Mouse (Mus musculus): ENCODE measurements around the gene Birc2.
"Not testable (repeated sequence)": the region's sequence is repeated elsewhere in the genome, so short reads cannot be mapped to it uniquely, and the experiment has no call there.

Gene Birc2

DNA sequence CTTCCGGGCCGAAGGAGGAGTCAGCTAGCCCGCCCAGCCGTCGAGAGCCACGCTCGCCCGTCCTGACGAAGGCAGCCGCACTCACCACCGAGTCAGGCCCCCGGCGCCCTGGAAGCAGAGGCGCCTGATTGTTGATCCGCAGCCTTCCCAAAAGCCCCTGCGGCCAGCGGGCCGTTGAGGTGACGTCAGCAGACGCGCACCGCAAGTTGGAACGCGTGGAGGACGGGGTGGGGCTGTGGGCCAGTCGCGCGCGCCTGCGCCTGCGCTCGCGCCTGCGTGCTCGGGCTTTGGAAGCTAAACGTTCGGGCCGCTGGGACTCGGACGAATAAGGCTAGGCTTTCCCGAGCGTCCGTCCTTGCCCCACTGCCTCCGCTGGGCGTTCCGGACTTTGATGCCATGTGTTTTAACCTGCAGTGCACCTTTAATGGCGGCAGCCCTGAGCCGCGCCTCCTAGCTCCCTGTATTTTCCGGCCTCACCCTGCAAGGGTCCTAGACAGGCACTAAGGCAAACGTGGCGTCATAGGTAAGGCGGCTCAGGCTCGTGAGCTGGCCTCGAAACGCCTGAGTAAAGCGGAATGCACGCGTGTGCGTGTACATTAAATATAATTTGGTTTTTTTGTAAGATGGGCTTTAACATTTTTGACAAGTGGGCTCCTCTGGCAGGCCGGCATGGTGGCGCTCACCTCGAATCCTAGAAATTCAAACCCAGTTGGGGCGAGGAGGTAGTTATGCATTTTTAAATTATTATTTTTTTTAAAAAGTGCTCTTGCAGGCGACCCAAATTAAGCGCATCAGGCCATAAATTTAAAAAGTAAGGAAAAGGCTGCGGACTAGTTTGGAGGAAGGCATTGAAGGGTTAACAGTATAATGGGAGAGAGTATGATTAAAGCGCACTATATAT lies at the start of gene Birc2:
Birc2 (minus strand) TSS at position 160 of the 901 bp plus-strand sequence.
- peak; percentile 96 for DNase-seq

DNA sequence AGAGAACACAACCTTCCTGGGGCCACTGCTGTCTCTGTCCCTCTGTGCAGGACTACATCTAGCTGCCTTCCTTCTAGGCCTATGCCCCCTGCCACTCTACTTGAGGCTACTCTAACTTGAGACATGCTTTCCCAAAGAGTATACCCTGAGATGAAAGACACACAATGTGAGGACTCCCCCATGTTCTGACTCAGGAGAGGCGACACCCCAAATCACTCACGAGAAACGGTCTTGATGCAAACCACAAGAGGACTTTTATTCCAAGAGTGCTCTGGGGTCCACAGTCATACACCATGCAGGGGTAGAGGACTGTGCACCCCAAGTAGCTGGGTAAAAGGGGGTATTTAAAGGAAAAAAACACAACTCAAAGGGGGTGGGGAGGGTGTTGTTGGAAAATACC lies 47.5 kb upstream of the Birc2 start:
- no peak for DNase-seq

DNA sequence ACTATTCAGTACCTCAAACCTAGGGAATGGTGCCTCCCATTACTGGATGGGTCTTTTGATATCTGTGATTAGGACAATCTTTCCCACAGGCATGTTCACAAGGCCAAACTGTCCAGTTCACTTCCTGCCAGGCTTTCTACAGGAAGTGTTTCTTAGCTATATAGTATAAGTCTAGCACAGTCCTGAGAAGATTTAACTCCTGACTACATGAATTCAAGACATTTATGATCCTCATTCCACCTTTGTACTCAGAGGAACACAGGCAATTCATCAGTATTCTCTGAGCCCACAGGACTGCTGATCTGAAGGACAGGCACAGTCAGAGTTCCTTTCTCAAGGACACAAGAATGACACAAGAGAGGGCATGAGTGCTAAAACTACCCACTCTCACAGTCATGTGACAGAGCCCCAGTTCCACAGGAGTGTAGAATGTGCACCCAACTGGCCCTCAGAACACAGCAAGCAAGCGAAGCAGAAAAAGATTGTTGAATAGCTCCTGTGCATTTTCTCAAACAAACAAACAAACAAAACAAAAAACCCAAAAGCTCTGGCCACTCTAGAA lies 45.5 kb upstream of the Birc2 start:
- DNase-seq = no peak

DNA sequence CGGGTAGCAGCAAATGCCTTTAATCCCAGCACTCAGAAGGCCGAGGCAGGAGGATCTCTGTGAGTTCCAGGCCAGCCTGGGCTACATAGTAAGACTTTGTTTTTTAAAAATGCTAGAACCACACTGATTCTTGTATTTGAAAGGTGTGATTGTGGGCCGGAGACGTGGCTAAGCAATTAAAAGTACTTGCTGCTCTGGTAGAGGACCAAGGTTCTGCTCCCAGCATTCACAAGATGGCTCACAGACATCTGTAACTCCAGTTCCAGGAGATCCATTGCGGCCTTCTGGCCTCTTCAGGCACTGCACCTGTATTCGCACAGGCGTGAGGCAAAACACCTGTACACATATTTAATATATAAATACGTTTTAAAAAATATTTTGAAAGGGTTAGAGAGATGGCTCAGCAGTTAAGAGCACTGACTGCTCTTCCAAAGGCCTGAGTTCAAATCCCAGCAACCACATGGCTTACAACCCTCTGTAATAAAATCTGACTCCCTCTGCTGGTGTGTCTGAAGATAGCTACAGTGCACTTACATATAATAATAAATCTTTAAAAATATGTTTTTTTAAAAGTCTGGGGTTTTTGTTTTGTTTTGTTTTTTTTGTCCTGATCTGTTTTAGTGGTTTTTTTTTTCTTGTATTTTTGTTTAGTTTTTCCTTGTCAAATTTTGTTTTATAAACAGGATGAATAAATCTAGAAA lies 36.8 kb upstream of the Birc2 start:
- no peak for DNase-seq

DNA sequence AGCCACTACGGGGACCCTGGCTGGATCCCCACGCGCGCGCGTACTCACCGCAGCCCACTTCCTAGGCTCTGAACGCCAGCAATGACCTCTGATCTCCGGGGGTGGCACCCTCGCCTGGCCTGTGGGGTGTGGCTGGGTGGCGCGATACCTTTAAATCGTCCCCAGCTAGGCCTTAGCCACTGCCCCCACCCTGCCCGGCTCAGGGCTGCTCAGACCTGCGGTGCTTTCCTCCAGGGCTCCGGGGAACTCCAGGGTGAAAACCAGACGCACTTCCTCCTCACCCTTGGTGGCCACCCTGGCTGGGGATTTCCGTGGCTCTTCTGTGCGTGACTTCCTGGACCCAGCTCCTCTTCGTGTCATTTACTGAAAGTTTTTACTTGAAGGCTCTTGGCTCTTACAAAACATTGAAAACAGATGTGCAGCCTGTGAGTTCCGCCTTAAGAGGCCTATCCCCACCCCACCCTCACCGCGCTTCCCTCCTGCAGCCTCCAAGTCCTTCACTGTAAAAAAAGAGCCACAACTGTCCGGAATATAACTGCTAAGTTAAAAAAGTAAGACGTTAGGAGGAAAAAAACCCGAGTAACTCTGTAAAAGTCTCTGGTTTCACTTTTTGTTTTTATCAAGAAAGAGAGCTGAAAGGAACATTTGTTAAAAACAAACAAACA lies 36.0 kb upstream of the Birc2 start, which contains the start of gene Birc3:
Birc3 (minus strand) TSS at position 412 of the 665 bp plus-strand sequence.
- DNase-seq = peak; percentile 2

DNA sequence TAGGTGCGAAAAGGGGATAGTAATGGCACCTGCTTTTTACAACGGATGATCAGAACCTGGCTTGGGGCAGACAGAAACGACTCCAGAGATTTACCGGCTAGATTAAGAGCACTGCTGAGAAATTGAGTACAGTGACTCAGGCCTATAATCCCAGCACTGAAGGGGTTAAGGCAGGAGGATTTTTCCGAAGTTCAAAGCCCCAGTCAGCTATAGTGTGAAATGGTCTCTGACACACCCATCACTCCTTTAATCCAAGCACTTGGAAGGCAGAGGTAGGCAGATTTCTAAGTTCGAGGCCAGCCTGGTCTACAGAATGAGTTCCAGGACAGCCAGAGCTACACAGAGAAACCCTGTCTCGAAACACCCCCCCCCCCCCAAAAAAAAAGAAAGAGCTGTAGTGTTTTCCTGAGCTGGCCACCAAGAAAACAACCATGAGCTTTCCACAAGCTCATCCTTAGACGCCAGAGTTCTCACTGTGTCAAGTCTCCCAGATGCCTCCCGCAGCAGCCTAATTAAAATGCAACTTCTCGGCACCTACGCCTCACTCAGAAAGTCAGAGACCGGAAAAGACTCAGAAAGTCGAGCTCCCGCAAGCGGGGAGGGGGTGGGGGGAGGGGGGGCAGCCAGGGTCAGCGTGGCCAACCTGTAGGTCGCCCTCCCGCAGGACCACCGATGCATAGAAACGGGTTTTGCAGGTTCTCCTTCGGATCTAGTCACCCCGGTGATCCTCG lies 35.3 kb upstream of the Birc2 start:
- DNase-seq = no peak

DNA sequence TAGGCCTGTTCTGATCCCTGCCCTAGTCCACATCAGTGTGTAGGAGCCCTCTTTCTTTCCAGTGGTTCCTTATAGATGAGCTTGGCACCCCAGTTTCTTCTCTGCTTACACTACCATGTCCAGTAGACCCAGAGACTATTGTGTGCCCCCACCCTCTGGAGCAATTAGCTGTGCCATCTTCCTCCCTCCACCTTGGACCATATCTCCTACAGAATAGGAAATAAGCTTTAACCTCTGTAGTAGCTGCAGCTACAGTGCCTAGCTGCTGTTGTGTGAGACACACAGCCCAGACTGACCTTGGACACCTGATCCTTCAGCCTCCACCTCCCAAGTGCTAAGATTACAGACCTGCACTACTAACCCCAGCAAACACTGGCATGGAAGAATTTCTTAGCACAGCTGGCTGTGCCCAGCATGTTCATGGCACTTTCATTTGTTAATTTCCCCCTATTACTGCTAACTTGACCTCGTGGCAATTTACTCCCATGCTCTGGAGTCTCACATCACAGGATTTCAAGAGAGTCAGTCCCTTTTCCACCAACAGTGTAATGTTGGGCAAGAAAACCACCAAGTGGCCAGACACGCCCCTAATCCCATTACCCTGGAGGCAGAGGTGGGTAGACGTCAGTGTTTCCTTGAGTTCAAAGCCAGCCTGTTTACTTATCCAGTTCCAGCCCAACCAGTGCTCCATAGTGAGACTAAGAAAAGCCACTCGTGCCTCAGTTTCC lies 34.6 kb upstream of the Birc2 start:
- no peak for DNase-seq

DNA sequence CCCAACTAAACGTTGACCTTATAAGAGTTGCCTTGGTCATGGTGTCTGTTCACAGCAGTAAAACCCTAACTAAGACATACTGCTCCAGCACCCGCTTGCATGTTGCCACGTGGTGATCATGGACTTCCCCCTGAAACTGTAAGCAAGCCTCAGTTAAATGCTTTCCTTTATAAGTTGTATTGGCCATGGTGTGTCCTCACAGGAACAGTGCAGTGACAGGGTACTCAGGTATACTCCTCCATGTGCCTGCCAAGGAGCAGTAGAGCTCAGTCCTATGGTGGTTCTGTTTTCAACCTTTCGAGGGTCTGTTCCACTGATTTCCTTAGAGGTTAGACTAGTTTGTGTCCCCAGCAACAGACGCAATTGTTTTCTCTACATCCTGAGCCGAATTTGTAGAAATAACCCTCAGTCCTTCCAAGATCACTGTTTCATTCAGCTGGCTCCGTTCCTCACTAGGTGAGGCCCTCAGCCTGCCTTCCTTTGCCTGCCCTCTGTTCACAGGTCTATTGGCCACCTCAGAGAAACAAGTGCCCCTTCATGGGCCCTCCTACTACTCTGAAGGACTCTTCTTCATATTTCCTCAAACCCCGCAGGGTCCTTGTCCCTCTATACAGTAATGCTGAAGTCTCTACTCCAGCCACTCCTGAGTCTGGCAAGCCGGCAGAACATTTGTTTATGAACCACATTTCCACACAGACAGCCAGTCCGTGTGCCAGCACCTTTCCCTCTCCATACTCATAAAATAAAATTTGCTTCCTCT lies 33.9 kb upstream of the Birc2 start:
- no peak for DNase-seq

DNA sequence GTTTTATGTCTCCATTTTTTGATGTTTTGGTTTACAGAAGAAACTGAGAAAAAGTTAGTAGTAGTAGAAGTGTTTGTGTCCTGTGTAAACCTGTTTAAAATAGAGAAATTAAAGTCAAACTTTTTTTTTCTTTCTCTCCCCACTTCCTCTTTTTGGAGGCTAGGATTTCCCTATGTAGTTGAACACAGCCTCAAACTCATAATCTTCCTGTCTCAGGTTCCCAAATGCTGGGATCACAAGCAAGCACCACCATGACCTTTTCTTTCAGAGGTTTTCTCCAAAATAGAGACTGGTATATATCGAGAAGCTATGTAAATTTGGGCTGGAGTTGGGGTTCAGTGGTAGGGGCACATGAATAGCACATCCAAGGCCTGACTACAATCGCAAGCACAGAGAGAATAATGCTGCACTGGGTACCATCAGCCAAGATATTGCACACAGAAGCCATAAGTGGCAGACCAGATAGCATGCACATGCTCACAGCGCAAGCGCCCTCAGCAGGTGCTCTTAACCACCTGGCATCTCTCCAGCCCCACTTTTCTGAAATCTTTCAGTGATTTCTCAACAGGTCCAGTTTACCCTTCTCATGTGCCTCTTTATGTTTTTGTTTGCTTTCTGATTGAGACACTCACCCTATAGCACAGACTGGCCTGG lies 32.1 kb upstream of the Birc2 start:
- no peak for DNase-seq

DNA sequence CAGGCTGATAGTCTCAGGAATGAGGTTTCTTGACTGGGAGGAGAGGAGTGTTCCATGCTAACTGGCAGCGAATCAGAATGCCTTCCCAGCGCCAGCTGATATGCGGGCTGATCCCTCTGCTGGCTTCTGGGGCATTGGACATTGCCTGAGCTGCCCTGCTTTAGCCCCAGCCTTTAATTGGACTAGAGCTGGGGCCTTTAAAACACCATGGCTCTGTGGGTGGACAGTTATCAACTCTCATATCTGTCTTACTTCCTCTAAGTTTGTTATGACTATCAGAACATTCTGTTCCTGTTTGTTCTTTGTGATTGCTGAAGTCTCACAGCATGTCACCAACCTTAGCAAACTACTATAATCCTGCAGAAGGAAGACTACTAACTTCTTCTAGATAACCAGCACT lies 31.1 kb upstream of the Birc2 start:
- no peak for DNase-seq

DNA sequence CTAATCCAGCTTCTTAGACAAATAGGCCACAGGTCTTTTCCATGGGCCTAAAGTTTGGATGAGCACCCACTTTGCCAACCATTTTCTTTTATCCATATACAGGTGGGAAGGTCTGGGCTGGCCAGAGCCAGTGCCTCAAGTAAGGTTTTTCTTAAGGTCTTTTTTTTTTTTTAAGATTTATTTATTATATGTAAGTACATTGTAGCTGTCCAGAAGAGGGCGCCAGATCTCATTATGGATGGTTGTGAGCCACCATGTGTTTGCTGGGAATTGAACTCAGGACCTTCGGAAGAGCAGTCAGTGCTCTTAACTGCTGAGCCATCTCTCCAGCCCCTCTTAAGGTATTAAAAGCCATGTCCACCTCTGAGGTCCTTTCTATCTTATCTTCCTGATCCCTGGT lies 30.1 kb upstream of the Birc2 start:
- DNase-seq = not testable (repeated sequence)

DNA sequence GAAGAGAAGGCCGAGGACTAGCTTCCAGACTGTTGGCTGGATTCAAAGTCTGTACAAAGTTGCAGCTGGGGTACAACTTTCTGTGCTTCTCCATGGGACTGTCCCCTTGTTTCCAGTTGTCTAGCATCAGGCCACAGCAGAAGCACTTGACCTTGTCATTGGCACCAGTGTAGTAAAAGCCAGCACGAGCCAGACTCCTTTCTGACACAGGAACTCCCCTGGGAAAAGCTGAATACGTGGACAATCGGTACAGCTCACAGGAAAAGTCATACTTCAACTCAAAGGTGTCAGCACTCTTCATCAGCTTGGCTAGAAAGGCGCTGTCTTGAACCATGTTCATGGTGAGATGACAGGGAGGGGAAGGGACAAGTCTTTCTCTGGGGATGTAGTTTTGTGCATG lies 24.1 kb upstream of the Birc2 start:
- no peak for DNase-seq

DNA sequence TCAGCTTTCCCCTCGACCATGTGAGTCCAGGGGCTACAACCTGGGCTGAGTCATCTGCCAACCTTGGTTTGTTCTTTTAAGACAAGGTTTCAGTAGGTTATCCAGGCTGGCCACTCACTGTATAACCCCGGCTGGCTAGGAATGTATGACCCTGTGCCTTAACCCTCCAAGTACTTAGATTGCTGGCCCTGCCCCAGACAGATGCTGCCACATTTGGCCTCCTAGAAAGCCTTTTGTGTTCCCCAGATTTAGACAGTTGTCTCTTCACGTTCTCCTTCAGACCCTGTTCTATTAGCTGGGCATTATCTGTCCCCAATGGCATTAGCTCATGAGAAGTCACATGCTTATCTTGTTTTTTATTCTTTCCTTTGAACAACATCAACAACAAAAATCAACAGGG lies 19.0 kb upstream of the Birc2 start:
- no peak for DNase-seq

DNA sequence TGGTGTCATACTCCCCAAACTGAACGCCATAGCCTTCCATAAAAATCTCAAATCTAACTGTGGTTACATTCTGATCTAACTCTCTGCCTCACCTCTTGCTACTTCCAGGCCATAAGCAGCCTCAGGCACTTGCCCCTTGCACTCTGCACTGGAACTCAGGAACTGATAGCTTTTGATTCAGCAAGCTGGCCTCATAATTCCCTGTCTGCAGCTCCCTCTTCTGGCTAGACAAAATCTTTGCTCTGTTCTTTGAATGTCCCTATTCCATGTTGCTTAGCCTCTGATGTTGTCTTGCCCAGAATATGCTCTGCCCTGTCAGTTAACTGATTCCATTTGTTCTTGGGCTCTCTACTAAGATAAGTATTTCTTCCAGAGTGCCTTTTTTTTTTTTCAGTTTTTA lies 18.5 kb upstream of the Birc2 start:
- no peak for DNase-seq

DNA sequence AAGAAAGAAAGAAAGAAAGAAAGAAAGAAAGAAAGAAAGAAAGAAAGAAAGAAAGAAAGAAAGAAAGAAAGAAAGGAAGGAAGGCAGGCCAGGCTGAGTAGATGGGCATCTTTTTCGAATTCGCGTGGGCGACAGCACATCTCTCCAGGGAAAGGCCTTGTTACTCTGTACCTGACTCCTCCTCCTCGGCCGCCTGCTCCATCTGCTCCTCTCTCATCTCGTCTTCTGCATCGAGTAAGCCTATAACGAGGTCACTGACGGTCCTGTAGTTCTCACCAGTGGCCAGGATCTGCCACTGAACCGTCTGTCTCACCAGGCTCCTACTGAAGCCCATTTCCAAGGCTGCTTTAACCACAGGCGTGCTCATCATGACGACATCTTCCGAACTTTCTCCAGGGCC lies 17.3 kb upstream of the Birc2 start:
- DNase-seq = not testable (repeated sequence)

DNA sequence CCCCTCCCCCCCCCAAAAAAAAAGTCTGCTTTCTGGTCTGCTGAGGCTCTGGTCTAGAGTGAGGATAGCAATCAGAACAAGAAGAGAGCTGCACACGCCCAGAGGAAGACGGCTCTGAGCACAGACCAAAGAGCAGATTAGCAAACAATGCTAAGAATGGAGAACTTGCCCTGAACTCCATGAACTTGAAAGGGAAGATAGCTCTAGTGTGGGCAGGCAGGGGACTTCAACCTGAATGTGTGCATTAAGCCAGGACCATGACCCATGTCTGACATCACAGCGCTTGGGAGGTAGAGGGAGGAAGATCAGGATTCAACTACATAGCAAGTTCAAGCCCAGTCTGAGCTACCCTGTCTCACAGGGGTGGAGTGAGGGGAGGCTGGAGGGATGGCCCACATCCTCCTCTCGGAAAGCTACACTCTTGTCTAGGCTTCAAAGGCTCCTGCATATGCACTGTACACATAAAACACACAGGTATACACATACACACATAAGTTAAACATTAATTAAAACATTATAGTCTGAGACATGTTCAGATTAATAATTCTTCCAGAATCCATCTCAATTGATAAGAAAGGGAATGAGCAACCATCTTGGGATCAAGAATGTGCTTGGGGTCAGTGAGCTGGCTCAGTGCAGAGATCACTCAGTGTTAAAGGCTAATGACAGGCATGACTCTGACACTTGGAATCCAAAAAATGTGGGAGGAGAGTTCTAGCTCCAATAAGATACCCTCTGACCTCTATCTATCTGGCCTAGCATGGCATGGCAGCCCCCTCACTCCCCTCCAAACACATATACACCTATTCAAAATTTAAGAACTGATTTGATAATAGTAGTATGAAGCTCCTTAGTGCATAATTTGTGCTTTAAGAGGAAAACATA lies 15.7 kb upstream of the Birc2 start:
- no peak for DNase-seq

DNA sequence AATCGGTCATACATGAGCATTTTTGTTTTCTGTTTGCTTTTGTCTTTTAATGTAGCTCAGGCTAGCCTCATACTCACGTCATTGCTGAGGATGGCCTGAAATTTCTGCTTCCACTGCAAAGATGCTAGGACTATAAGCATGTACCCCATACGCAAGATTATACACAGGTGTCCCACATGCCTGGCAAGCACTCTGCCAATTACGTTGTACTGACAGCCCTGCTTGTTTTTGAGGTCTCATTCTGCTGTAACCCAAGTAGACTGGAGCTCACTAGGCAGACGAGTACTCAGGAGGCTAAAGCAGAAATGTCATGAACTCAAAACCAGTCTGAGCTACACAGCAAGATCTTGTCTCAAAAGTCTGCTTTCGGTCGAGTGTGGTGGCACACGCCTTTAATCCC lies 15.0 kb upstream of the Birc2 start:
- no peak for DNase-seq

DNA sequence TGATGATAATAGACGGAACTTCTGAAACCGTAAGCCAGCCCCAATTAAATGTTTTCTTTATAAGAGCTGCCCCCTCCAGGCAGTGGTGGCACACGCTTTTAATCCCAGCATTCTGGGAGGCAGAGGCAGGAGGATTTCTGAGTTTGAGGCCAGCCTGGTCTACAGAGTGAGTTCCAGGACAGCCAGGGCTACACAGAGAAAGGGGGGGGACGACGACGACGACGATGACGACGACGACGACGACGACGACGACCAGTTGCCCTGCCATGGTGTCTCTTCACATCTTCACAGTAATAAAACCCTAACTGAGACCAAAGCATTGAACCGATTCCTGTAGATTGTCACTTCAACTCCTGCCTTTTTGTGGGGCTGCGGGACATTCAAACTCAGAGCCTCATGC lies 11.3 kb upstream of the Birc2 start:
- DNase-seq = no peak

DNA sequence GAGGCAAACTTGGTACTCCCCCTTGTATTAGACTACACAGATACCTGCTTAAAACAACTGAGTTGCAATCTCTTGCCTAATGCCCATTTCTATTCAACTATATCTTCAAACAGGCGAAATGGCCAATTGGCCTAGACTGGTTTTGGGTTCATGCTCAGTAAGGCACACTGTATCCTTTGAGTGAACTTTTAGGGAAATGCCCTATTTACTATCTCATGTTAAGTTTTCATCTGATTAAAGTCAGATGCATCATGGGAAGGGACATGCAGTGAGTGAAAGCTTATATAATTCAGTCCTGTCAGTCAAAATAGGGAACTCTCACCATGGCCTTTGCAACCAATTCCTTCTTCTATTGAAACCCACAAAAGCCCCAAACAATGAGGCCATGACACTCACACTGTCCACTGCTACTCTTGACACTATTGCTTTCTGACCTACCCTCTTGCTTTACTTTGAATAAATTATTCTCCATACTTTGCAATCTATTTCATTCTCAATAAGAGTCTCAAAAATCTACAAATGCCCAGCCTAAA lies 9.9 kb upstream of the Birc2 start:
- no peak for DNase-seq

All from cerebellum, adult 11 months (tissue).